Mouse (Mus musculus): ENCODE results near the gene Camta1. TPM values are rescaled to one million over a fixed set of nuclear protein-coding genes. Genes with fewer than 3 reads are reported as not detected.

Camta1 gene
- polyA plus RNA-seq, 1 experiment from 2014 or later = 206 TPM

- H3K27me3 ChIP-seq (ENCODE audit: control insufficient read depth, insufficient read depth, low read length) = no peaks in the 10 kb centered on the region
- no peak overlapping the region for H3K9ac ChIP-seq (replicated peaks; ENCODE audit: low read depth, low read length)
- H3K4me3 ChIP-seq (ENCODE audit: low read depth, low read length) = no peak overlapping the region
- 75% methylated on average over 5 of the region's 5 CpGs for WGBS
- H3K9me3 ChIP-seq (ENCODE audit: control insufficient read depth, low read length) = no peaks in the 10 kb centered on the region
- no peak for ATAC-seq (ENCODE audit: low read depth)
- no peak overlapping the region for H3K4me2 ChIP-seq (ENCODE audit: low read depth, low read length)
- no peaks in the 10 kb centered on the region for H3K36me3 ChIP-seq (ENCODE audit: control insufficient read depth, insufficient read depth, low read length)
- H3K4me1 ChIP-seq (ENCODE audit: control insufficient read depth, insufficient read depth, low read length) = peaks cover 12% of the 10 kb centered on the region; the same call in 1 of the 2 replicates
- H3K27ac ChIP-seq (ENCODE audit: low read depth, low read length) = peak overlapping the region; percentile 28; the same call in 1 of the 2 replicates
Measured at GRCm38 (mm10) chr4:151539881-151540280, 321.8 kb downstream of the Camta1 start.

GRCm38 (mm10) chr4:151539167-151539525 is 322.5 kb downstream of the Camta1 start:
- Histone ChIP-seq H3K4me2 (ENCODE audit: low read depth, low read length) (no peak overlapping the region), H3K4me1 (ENCODE audit: control insufficient read depth, insufficient read depth, low read length) (peaks cover 7% of the 10 kb centered on the region; the same call in 1 of the 2 replicates), H3K9ac (replicated peaks; ENCODE audit: low read depth, low read length) (no peak overlapping the region), H3K36me3 (ENCODE audit: control insufficient read depth, insufficient read depth, low read length) (no peaks in the 10 kb centered on the region), H3K27me3 (ENCODE audit: control insufficient read depth, insufficient read depth, low read length) (no peaks in the 10 kb centered on the region), H3K27ac (ENCODE audit: low read depth, low read length) (peak overlapping the region; percentile 41), H3K9me3 (ENCODE audit: control insufficient read depth, low read length) (no peaks in the 10 kb centered on the region), H3K4me3 (ENCODE audit: low read depth, low read length) (no peak overlapping the region)
- ATAC-seq (ENCODE audit: low read depth) = no peak
- WGBS = 49% methylated on average over 10 of the region's 10 CpGs

DNA sequence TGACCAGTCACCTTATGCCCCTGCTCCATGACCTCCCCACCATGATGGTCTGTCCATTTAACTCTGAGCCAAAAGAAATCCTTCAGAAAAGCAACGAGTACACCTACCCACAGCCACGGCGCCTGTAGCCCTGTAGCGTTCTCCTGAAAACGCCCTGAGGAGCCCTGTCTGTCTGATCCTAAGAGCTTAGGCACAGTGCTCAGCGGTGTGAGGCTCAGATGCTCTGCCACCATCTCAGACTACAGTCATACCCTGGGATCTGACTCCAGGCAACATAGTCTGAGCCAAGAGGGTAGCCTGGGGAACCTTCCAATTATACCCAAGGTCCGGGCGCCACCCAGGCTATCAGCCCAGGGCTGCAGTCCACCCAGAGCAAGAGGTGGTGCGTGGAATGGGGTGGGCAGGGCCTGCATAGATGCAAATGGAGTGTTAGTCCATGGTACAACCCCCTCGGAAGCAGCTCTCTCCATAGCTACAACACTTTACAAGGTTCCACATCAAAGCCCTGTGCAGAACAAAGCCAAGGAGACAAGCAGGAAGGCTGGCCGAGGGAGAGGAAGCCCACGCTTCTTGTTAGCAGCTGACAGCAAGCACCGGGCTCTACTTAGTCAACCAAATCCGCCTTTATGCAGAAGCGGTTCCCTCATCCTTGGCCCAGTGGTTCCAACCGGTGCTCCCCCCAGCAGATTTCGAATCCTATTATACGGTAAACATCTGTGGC is 323.1 kb downstream of the Camta1 start:
- Histone ChIP-seq H3K4me1 (ENCODE audit: control insufficient read depth, insufficient read depth, low read length) (peaks cover 7% of the 10 kb centered on the region; the same call in 1 of the 2 replicates), H3K27me3 (ENCODE audit: control insufficient read depth, insufficient read depth, low read length) (no peaks in the 10 kb centered on the region), H3K4me2 (ENCODE audit: low read depth, low read length) (no peak overlapping the region), H3K9ac (replicated peaks; ENCODE audit: low read depth, low read length) (no peak overlapping the region), H3K36me3 (ENCODE audit: control insufficient read depth, insufficient read depth, low read length) (no peaks in the 10 kb centered on the region), H3K4me3 (ENCODE audit: low read depth, low read length) (no peak overlapping the region), H3K9me3 (ENCODE audit: control insufficient read depth, low read length) (no peaks in the 10 kb centered on the region), H3K27ac (ENCODE audit: low read depth, low read length) (peak overlapping the region; percentile 41)
- peak; percentile 41; the same call in 1 of the 2 replicates for ATAC-seq (ENCODE audit: low read depth)
- whole genome bisulfite sequencing = 51% methylated on average over 18 of the region's 18 CpGs

- no peaks in the 10 kb centered on the region for H3K27me3 ChIP-seq (ENCODE audit: control insufficient read depth, insufficient read depth, low read length)
- WGBS = 48% methylated on average over 9 of the region's 9 CpGs
- no peak overlapping the region for H3K4me2 ChIP-seq (ENCODE audit: low read depth, low read length)
- no peaks in the 10 kb centered on the region for H3K9me3 ChIP-seq (ENCODE audit: control insufficient read depth, low read length)
- peak overlapping the region; percentile 35; the same call in 1 of the 2 replicates for H3K27ac ChIP-seq (ENCODE audit: low read depth, low read length)
- H3K4me1 ChIP-seq (ENCODE audit: control insufficient read depth, insufficient read depth, low read length) = peaks cover 7% of the 10 kb centered on the region; the same call in 1 of the 2 replicates
- ATAC-seq (ENCODE audit: low read depth) = no peak
- no peak overlapping the region for H3K9ac ChIP-seq (replicated peaks; ENCODE audit: low read depth, low read length)
- H3K36me3 ChIP-seq (ENCODE audit: control insufficient read depth, insufficient read depth, low read length) = no peaks in the 10 kb centered on the region
- H3K4me3 ChIP-seq (ENCODE audit: low read depth, low read length) = no peak overlapping the region
Measured at GRCm38 (mm10) chr4:151535916-151536450, 325.7 kb downstream of the Camta1 start.

GRCm38 (mm10) chr4:151533451-151533850 is 328.2 kb downstream of the Camta1 start:
- Histone ChIP-seq H3K4me3 (ENCODE audit: low read depth, low read length) (no peak overlapping the region), H3K4me2 (ENCODE audit: low read depth, low read length) (no peak overlapping the region), H3K4me1 (ENCODE audit: control insufficient read depth, insufficient read depth, low read length) (0 out of 2 replicates have a peak, but pooled peaks cover 3% of the 10 kb centered on the region), H3K36me3 (ENCODE audit: control insufficient read depth, insufficient read depth, low read length) (no peaks in the 10 kb centered on the region), H3K27ac (ENCODE audit: low read depth, low read length) (no peak overlapping the region), H3K9ac (replicated peaks; ENCODE audit: low read depth, low read length) (no peak overlapping the region), H3K27me3 (ENCODE audit: control insufficient read depth, insufficient read depth, low read length) (no peaks in the 10 kb centered on the region), H3K9me3 (ENCODE audit: control insufficient read depth, low read length) (no peaks in the 10 kb centered on the region)
- no peak for ATAC-seq (ENCODE audit: low read depth)
- WGBS = 70% methylated on average over 10 of the region's 10 CpGs

DNA sequence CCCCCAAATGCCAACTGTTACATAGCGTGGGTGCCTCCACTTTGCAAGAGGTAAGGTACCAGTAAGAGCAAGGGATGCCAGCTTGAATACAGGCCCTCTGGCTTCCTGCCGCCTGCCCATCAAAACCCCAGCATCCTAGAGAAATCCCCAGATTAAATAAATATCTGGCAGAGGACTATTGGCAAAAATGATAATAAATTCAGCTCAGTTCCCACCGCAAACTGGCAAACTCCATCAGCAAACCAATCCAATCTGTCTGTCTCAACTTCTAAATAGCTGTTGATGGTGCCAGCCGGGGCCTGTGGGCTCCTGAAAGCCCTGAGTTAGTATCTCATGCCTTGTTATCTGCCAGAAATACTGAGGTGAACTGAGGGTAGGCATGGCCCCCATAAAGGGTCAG is 333.2 kb downstream of the Camta1 start:
- WGBS = 93% methylated on average over 4 of the region's 4 CpGs
- no peaks in the 10 kb centered on the region for H3K4me1 ChIP-seq (ENCODE audit: control insufficient read depth, insufficient read depth, low read length)
- H3K9me3 ChIP-seq (ENCODE audit: control insufficient read depth, low read length) = no peaks in the 10 kb centered on the region
- no peaks in the 10 kb centered on the region for H3K27me3 ChIP-seq (ENCODE audit: control insufficient read depth, insufficient read depth, low read length)
- ATAC-seq (ENCODE audit: low read depth) = no peak
- H3K27ac ChIP-seq (ENCODE audit: low read depth, low read length) = no peak overlapping the region
- no peaks in the 10 kb centered on the region for H3K36me3 ChIP-seq (ENCODE audit: control insufficient read depth, insufficient read depth, low read length)
- H3K4me2 ChIP-seq (ENCODE audit: low read depth, low read length) = no peak overlapping the region
- H3K9ac ChIP-seq (replicated peaks; ENCODE audit: low read depth, low read length) = no peak overlapping the region
- no peak overlapping the region for H3K4me3 ChIP-seq (ENCODE audit: low read depth, low read length)

- Histone ChIP-seq H3K4me3 (ENCODE audit: low read depth, low read length) (no peak overlapping the region), H3K9me3 (ENCODE audit: control insufficient read depth, low read length) (no peaks in the 10 kb centered on the region), H3K4me2 (ENCODE audit: low read depth, low read length) (no peak overlapping the region), H3K27ac (ENCODE audit: low read depth, low read length) (no peak overlapping the region), H3K36me3 (ENCODE audit: control insufficient read depth, insufficient read depth, low read length) (no peaks in the 10 kb centered on the region), H3K9ac (replicated peaks; ENCODE audit: low read depth, low read length) (no peak overlapping the region), H3K4me1 (ENCODE audit: control insufficient read depth, insufficient read depth, low read length) (no peaks in the 10 kb centered on the region), H3K27me3 (ENCODE audit: control insufficient read depth, insufficient read depth, low read length) (no peaks in the 10 kb centered on the region)
- ATAC-seq (ENCODE audit: low read depth) = no peak
- WGBS = 93% methylated on average over 3 of the region's 3 CpGs
Measured at GRCm38 (mm10) chr4:151527763-151528162, 333.9 kb downstream of the Camta1 start.

DNA sequence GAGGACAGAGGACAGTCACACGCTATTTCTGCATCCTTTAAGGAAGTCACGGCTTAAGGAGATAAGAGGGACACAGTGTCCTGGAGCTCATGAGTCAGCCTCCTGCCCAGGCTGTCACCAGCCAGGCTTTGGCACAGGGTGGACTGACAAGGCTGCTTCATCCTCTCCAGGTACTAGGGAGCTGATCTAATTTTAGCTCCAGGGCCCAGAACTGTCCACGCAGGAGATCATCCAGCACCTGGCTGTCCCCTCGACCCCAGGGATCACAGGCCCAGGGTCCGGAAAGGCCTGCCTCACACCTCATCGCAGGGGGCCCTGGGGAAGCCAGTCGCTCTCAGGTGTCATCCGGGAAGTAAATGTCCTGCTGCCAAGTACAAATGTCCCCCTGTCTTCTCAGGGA is 341.6 kb downstream of the Camta1 start:
- ATAC-seq (ENCODE audit: low read depth) = no peak
- no peaks in the 10 kb centered on the region for H3K27me3 ChIP-seq (ENCODE audit: control insufficient read depth, insufficient read depth, low read length)
- peaks cover 11% of the 10 kb centered on the region; the same call in 1 of the 2 replicates for H3K4me1 ChIP-seq (ENCODE audit: control insufficient read depth, insufficient read depth, low read length)
- H3K36me3 ChIP-seq (ENCODE audit: control insufficient read depth, insufficient read depth, low read length) = no peaks in the 10 kb centered on the region
- H3K9me3 ChIP-seq (ENCODE audit: control insufficient read depth, low read length) = no peaks in the 10 kb centered on the region
- no peak overlapping the region for H3K4me2 ChIP-seq (ENCODE audit: low read depth, low read length)
- H3K27ac ChIP-seq (ENCODE audit: low read depth, low read length) = no peak overlapping the region
- no peak overlapping the region for H3K9ac ChIP-seq (replicated peaks; ENCODE audit: low read depth, low read length)
- WGBS = 25% methylated on average over 8 of the region's 8 CpGs
- H3K4me3 ChIP-seq (ENCODE audit: low read depth, low read length) = no peak overlapping the region

GRCm38 (mm10) chr4:151519011-151519410 is 342.7 kb downstream of the Camta1 start:
- no peak for ATAC-seq (ENCODE audit: low read depth)
- no peaks in the 10 kb centered on the region for H3K36me3 ChIP-seq (ENCODE audit: control insufficient read depth, insufficient read depth, low read length)
- H3K4me1 ChIP-seq (ENCODE audit: control insufficient read depth, insufficient read depth, low read length) = peaks cover 11% of the 10 kb centered on the region; the same call in 1 of the 2 replicates
- no peaks in the 10 kb centered on the region for H3K27me3 ChIP-seq (ENCODE audit: control insufficient read depth, insufficient read depth, low read length)
- no peak overlapping the region for H3K4me3 ChIP-seq (ENCODE audit: low read depth, low read length)
- H3K27ac ChIP-seq (ENCODE audit: low read depth, low read length) = no peak overlapping the region
- no peak overlapping the region for H3K4me2 ChIP-seq (ENCODE audit: low read depth, low read length)
- WGBS = 36% methylated on average over 7 of the region's 7 CpGs
- H3K9ac ChIP-seq (replicated peaks; ENCODE audit: low read depth, low read length) = no peak overlapping the region
- no peaks in the 10 kb centered on the region for H3K9me3 ChIP-seq (ENCODE audit: control insufficient read depth, low read length)
